Mouse (Mus musculus) gastrocnemius, adult 18-20 months (tissue): ENCODE measurements at regions not wholly inside any gene's neighbourhood (a gene's known extent, or its start where the extent isn't known, plus 50 kb on each side); places are given as distances from the start of the nearest gene placed in this dataset.

Source experiments
- DNase-seq: peaks from one replicate; pipeline ENCODE4 v3.0.0; 2021; ENCODE audit warnings: low spot score

DNA sequence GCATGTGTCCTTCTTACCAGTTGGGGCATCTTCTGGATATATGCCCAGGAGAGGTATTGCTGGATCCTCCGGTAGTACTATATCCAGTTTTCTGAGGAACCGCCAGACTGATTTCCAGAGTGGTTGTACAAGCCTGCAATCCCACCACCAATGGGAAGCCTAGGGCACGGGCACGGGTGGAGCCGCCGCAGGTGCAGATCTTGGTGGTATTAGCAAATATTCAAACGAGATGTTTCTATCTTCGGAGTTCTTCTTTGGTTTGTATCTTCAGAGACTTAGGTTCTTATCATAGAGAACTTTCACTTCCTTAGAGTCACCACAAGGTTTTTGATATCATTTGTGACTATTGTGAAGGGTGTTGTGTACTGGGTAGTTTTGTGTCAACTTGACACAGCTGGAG is 103.1 kb downstream of the Btbd35f12 start:
- peak; percentile 0 for DNase-seq
